Mouse (Mus musculus): Measurements from ENCODE around the gene Gm49387. TPM values are rescaled to one million over a fixed set of nuclear protein-coding genes. Genes with fewer than 3 reads are reported as not detected.

Gm49387 gene
- total RNA-seq, 2 experiments from 2014 or later, result not detected

DNA sequence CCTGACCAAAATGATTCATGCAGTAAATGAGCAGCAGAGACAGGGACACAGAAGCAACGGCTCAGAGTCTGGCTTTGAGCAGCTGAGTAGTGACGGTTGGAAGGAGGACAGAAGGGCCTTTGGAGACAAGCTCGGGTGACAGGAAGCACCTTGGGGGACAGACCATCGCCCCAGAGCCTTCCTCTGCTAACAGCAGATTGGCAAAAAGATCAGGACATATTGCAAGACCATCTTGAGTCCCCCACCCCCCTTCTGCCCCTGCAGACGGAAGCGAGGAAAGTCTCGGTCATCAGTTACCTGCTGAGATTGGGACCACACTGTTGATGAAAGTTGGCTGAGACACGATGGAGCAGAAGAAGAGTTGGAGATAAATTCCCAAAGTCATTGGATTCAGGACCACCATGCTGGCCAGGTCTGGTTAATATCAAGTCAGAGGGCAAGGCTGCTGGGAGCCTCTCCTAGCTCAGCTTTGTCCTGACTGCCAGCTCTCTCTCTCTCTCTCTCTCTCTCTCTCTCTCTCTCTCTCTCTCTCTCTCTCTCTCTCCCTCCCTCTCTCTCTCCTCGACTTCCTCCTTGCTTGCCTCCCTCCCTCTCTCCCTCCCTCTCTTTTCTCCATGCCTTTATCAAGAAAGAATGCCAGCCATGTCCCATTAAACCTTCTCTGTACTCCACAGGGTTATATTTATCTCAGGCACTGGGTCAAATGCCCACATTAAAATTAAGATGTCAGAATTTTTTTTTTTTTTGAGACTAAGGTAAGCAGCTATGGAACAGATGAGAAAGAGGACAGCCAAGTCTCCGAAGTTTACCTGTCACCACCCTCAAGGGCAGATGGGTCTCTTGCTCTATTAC lies 63.6 kb downstream of the Gm49387 start:
- DNase-seq (ENCODE audit: low spot score), result no peak

DNA sequence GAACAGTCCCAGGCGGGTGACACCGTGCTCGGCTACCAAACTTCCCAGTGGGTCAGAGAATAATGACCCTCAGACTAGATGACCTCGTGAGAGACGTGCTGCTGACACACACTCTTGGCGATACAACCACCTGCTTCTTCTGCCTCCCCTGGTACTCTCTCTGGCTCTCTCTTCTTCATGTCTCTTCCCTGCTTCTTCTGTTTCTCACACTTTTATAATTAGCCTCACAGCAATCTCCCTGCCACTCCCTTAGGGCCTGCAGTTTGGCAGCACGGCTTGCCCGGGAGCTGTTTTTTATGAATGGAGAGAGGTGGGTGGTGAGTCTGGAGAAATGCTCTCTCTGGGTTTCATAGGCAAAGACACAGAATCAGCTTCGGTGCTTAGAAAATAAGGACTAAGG lies 64.8 kb downstream of the Gm49387 start:
- DNase-seq (ENCODE audit: low spot score), result peak; percentile 56

DNA sequence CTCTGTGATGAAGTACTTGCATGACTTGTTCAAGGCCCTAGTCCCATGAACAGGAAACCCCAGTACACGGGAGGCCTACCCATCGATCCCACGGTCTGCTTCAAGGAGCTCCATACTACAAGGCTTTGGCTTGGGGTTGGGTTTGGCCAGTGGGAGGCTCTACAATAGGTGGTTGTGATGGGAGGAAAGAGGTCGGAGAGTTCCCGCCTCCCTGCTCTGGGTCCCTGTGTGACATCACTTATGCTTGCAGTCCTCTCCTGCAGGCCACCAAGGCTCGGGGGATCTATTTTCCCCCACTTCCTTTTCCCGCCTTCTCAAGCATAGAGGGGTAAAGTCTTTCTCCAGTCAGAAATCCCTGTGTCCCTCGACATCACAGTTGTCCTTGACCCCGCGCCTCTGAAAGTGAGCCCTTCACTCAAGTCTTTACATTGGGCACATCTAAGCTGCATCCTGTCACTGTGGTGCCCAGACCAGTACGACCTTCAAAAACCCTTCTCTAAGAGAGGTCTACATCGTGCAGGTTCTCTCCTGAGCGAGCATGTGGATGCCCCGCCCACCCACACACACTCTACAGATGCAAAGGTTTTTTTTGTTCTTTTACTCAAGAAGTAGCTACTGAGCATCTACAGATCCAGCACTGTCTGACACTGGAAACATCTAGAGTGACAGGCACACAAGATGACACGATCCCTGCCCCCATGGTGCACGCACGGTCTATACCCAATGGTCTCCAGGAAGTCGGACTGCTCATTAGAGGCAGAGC lies 65.6 kb downstream of the Gm49387 start:
- DNase-seq (ENCODE audit: low spot score), result no peak

DNA sequence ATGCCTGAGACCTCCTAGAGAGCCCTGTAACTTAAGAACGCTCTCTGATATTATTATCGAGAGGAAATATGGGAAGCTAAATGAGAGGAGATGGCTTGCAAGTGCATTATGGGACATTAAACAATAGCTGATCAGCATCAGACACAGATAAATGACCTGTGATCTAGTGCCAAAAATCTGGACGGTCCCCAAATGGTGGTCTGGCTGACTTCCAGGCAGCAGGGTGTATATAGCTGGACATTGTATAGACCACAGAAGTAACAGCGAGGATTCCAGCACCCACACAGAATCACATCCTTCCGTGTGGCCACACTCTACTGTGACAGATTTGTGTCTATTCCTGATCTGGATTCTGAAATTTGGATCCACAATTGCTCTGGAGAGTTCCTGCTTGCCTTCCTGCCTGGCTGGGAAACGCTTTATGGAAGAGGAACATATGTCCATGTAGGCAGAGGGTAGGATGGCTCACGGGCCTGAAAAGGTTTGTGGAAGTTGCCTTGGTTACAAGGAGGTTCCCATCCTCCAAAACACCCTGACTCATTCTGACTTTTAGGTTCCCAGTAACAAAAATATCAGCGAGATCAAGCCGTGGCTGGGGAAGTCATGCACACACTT lies 68.0 kb downstream of the Gm49387 start:
- no peak for DNase-seq (ENCODE audit: low spot score)

DNA sequence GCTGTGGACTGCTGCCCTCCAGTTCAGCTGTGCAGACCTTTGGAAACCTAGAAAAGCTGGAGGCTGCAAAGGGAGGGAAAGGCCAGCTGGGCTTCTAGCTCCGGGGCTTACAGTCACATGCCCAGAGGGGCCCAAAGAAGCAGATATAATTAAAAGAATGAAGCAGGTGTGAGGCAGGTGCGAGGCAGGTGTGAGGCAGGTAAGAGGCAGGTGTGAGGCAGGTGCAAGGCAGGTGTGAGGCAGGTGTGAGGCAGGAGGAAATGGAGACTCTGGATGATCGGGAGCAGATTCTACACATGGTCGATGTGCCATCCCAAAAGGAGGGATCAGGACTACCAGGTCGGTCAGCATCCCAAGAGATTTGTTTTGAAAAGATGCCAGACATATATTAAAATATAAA lies 69.3 kb downstream of the Gm49387 start:
- no peak for DNase-seq (ENCODE audit: low spot score)

DNA sequence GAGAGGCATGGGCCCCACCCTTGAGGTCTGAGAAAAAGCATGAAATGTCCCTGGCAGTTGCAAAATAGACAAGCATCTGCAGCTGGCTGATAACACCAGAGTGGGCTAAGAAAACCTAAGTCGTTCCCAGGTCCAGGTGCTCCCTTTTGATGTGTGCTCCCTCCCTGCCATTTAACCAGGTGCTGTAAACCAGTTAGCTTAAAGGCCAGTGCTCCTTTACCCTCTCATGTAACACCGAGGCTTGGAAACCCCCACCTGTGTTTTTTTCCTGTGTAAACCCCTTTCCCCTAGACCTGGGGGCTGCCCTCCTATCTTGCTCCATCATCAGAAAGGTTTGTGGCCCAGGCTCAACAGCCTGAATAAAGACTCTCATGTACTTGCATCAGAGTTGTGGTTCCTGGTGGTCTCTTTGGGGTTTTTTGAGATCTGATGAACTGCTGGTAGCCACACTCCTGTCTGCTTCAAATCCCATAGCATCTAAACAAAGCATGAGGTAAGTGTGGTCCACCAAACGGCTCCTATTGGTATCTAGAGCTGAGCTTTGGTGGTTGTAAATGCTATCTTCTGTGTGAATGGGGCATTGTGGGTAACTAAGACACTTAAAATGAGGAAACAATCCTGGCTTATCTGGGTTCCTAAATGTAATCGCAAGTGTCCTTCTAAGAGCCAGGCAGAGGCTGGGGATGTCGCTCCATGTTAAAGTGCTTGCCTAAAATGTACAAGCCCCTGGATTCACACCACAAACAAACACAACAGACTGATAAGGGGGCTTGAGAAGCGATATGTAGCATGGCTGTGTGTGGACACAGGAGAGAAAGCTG lies 70.3 kb downstream of the Gm49387 start:
- DNase-seq (ENCODE audit: low spot score), result no peak

DNA sequence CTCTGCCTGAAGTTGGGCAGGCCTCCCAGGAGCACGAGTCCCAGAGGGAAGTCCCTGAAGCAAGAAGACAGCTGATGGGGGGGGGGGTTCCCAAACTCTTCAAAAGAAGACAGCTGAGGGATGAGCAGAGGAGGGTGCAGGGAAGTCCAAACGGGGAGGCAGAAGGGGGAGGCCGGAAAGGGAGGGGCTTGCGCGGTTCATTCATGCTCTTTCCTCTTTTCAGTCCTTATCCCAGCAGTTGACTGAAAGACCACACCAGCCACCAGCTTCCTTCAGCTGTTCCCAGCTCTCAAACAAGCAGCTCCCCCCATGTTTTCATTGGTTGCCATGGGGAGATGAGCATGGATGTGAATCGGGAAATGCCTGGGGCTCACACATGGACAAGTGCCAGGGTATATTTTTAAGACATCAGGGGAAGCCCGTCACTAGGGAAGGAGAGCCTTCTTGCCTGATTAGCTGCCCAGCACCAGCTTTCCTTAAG lies 71.5 kb downstream of the Gm49387 start:
- no peak for DNase-seq (ENCODE audit: low spot score)

DNA sequence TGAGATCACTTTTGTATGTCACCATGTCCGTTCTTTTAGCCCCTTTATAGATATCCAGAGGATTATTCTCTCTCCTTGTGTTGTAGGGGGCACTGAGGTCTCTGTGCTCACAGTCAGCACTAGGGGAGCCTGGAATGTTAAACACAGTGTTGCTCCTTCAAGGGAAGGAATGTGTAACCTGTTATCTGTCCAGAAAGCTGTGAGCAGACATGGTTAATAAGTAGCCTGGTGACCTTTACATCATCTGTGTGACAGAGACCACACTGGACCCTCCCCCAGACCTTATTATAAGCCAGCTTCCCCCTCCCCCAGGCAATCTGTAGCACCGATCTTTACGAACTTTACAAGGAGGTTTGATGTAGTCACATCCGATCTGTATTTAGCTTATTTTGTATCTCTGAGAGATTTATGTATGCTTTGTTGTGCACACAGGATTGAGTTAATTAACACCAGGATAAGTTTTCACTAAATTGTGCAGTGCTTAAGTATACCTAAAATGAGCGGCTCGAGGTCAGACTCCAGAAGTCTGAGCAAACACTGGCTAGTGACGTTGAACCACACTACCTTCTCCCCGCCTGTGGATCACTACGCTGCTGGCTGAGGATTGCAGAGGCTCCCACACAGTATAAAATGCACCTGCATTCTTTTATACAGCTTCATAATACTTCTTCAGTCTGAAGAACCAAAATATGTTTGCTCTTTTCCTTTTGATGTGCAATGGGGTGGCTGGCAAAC lies 75.0 kb downstream of the Gm49387 start:
- DNase-seq (ENCODE audit: low spot score), result no peak

DNA sequence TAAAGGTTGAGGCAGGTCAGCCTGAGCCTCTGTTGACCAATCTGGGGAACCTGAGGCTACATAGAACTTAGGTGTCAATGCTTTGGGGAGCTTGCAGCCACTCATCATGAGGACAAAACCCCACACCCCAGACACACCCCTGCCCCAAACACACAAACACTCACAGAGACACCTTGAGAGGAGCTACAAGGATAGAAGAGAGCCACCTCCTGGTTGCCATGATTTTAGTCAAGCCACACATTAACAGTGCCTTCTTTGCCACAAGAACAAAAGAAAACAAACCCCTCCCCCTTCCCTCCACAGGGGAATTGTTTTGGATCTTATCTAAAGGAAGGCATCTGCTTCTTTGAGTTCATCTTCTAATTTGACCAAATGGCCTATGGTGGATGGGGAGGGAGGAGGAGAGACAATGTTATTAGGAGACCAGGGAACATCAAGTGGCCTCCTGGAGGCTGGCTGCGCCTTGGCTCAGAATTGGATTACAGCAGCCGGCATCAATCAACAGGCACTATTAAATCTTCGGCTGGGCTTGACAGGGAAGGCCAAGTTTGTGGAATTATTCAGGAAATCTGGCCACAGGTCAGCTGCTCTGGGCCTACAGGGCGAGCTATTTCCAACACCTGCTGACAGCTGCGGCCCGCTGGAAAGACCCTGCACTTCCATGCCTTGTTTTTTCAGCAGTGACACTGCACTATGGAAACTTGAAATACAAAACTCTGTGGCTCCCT lies 76.1 kb downstream of the Gm49387 start:
- DNase-seq (ENCODE audit: low spot score), result no peak

DNA sequence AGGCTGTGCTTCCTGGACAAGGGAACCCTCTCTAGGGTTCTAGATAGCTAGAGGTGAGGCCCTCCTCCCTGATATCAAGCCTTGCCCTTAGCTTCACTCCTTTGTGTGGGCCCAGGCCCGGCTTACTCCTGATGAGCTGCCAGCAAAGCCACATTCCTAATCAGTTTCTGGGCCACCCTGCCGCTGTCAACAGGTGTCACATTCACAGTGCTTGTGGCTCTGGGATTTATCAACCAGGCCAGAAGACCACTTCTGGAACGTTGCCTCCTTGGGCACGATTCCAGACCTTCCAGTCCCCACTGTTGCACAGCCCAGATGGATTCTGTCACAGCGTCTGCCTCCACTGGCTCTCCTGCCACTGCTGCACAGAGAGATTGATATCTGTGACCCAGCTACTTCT lies 79.8 kb downstream of the Gm49387 start:
- no peak for DNase-seq (ENCODE audit: low spot score)

DNA sequence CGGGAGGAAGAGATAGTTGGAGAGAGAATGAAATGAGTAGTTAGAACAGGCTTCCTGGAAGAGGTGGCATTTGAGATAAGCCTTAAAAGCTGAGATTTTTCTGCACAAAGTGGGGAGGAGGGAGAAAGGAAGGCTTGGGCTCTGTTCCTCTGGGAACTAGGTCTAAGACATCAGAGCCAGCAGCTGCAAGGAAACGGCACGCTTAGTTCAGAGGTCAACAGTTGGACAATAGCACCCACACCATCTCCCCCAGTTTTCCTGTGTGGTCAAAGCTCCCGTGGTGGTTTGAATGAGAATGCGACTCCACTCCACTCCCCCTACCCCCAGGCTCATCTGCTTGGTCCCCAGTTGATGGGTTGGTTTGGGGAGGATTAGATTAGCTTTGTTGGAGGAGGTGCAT lies 81.5 kb downstream of the Gm49387 start:
- DNase-seq (ENCODE audit: low spot score), result no peak

DNA sequence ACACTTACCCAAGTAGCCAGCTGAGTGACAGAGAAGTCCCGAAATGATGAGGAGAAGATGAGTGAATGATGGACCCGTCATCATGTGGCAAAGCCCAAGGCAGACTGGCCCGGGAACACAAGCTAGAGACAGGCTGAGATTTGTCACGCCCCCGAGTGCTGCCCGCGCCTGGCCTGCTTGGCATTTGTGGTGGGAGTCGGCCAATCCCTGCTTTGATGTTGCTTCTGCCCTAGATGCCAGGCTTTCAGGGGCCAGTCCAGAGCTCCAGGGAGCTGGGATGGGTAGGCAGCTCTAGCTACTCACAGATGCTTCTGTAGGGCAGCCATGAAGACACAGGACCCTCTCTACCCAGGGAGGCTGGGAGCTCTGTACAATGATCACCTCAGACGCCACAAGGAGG lies 82.9 kb downstream of the Gm49387 start:
- DNase-seq (ENCODE audit: low spot score), result no peak

DNA sequence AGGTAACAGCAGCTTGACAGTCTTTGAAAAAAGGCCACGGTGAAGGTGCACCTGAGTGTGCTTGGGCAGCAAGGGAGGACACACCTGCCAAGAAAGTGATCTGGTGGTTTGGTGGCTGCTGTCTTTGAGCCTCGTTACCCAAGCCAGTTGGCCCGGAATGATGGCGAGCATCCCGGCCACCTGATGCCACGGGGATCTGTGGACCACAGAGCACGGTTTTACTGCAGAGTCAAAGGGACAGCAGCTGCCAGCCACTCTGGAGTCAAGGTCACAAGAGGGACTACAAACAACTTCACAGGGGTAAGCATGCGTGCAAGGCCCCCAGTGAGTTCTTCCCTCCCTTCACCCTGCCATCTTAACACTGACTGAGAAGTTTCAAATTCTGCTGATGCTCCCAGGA lies 83.4 kb downstream of the Gm49387 start:
- peak; percentile 78 for DNase-seq (ENCODE audit: low spot score)

DNA sequence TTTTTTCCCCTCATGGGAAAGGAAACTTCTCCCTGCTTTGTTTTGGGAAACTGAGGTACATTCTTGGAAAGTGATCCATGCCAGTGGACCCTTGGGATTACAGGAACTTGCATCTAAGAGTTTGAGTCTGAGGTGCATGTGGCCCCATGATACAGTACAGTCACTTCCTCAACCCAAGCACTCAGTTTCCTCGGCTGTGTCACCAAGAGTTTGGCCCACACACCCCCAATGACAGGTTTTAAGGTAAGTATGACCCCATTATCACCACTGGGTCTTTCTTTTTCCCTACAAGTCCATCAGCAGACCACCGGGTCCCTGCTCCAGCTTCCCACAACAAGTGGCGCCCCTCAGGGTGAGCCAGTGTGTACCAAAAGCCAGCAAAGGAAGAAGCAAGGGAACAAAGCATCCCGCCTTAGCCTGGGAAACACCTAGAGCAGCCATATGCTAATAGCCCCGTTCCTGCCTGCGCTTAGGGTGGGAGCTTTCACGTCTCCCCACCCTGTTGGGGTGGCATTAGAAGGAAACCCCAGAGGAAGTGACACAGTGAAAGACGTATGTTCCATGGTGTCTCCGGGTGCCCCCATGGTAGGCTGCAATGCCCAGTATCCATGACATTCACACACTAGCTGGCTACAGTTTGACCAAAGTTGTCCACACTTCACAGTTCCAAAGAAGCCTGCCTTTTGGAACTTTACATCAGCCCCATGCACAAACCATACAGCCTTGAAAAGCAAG lies 84.0 kb downstream of the Gm49387 start:
- no peak for DNase-seq (ENCODE audit: low spot score)

DNA sequence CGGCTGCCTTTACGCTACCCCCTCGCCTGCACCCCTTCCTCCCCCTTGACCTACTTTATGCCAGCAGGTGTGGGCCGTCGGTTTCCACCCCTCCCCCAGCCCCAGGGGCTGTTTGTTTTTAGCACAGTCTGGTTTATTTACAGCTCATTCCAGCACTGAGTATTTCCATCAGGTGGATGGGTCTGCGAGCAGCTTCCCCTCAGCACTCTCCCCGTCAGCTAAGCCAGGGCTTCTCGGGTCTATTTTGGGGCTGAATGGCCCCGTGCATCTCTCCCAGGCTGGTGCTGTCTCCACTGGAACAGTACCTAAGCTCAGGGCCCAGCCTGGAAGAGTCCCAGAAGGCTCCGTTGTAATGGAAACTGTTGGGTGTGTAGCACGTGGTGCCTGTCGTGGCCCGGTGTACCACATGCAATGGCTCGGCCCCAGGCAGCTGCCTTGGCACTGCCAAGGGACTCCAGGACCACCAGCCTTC lies 84.7 kb downstream of the Gm49387 start:
- peak; percentile 82 for DNase-seq (ENCODE audit: low spot score)

DNA sequence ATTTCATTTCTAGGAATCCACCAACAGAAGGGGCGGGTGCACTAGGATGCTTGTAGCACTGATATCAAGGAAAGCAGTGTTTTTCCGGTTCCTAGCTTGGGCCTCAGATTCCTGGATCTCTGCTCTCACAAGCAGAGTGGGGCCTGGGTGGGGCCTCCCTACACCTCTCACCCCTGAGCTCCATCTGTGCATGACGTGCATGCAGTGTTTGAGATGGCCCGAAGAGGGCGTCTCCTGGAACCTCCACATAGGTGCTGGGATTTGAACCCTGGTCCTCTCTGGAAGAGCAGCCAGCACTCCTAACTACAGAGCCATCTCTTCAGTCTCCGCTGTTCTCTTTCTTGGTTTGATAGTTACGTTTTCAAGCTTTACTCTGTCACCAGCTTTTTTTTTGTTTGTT lies 85.7 kb downstream of the Gm49387 start:
- DNase-seq (ENCODE audit: low spot score), result no peak

DNA sequence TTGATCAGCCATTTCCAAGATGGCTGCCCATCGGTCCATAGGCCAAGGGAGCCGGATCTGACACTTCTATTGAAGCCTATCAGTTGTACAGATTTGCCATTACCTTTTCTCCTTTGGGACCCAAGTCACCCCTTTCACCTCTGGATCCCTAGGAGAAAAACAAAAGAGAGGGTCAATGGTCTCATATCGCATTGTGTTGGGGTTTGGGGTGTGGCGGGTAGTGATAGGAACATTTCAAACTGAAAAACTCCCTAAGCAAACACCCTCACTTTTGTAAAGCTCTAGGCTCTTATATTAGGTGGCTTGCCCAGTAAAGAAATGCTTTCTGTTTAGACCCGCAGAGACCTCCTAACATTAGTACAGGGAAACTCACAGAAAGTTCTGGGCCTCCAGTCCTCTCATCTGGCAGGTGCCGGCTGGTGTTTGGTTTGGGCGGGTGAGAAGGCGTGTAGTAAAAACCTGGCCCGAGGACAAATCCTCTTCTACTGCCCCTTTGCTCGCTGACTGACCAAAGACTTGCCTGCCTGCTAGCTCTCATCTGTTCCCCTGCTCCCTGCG lies 96.7 kb downstream of the Gm49387 start:
- DNase-seq (ENCODE audit: low spot score), result no peak

DNA sequence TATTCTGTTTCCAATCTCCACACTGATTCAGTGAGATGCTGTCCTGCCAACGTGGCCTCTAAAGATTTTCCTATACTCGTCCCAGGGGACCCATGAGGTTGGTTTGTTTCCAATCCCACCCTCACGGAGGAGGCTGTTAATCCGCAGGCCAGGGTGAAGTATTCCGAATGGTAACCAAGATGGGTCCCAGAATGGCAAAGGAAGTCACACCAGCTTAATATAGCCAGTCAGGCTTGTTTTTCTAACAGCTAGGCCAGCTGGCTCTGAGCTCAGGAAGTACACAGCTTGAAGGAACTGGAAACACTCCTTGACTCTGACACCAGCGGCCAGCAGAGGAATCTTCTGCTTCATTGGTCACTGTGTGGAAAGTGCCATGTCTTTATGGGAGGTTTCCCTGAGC lies 103.4 kb downstream of the Gm49387 start:
- peak; percentile 78 for DNase-seq (ENCODE audit: low spot score)

DNA sequence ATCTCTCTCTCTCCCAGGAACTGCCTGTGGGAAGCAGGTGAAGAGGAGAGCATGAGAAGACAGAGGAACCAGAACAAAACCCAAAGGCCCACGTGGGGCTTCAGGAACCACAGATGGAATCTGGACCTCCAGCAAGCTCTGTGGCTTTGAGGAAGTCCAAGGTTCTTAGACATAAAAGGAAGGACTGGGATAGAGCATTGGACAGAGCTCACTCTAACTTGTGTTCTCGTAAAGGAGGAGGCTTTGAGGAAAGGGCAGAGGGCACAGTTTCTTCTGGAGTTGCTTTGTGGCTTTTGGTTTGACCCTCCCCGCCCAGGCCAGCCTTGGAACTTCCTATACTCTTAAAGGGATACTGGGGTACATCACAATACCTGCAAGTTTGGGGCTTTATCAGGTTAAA lies 108.0 kb downstream of the Gm49387 start:
- DNase-seq (ENCODE audit: low spot score), result no peak

Measured in gastrocnemius, adult 18-20 months (tissue).